Mouse (Mus musculus): ENCODE measurements at regions not wholly inside any gene's neighbourhood (a gene's known extent, or its start where the extent isn't known, plus 50 kb on each side); places are given as distances from the start of the nearest gene placed in this dataset.

GRCm38 (mm10) chr7:58093523-58093922 is 562.4 kb upstream of the Atp10a start:
- no peak for DNase-seq

- DNase-seq: no peak
Observed at GRCm38 (mm10) chr7:58078825-58079224, 569.0 kb upstream of the Gabra5 start.

DNA sequence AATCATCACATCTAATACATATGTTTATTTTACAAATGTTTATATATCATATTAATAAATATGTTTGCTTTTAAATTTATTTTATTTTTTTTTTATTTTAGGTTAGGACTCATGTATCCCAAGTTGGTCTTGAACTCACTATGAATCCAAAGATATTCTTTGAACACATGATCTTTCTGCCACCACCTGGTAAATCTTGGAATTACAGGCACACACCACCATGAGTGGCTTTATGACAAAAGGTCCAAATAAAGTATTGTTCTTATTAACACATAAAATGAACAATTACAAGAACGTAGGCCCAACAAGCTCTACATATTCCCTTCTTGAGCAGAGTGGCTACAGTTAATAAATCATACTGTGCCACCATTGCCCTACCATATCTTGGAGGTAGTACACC is 523.1 kb upstream of the Gabra5 start:
- peak in 1 of 2 experiments; percentile 6 for DNase-seq

- DNase-seq: no peak
Observed at GRCm38 (mm10) chr7:58032111-58032510, 522.3 kb upstream of the Gabra5 start.

GRCm38 (mm10) chr7:57992406-57993223 is 482.8 kb upstream of the Gabra5 start:
- DNase-seq: no peak

GRCm38 (mm10) chr7:57983192-57983591 is 473.3 kb upstream of the Gabra5 start:
- DNase-seq: no peak

GRCm38 (mm10) chr7:57966216-57966615 is 456.4 kb upstream of the Gabra5 start:
- DNase-seq: no peak

- DNase-seq: no peak
Observed at GRCm38 (mm10) chr7:57958871-57959270, 449.0 kb upstream of the Gabra5 start.

Measured in heart, adult 18-20 months (tissue).